Mouse (Mus musculus) common myeloid progenitor, adult 5-6 weeks (primary cell): Measurements from ENCODE around the gene Nkain1. TPM values are rescaled to one million over a fixed set of nuclear protein-coding genes. Genes with fewer than 3 reads are reported as not detected.

Source experiments
- ATAC-seq: replicated peaks from 2 replicates; pipeline ENCODE4 v1.8.0; 2016; ENCODE audit warnings: low read depth, mild to moderate bottlenecking, moderate TSS enrichment, inconsistent platforms; ENCODE audit not compliant: poor library complexity, severe bottlenecking
- total RNA-seq: library from RNA; stranded (forward); fragments of 200-1000, 187-1606 nt; gene quantifications from 2 replicates; pipeline ENCODE4 v1.2.3, GENCODE M21; 2017

Nkain1 gene
- total RNA-seq: 1.6 TPM in 1 of 2 replicates, not detected in the other

GRCm38 (mm10) chr4:130574048-130574413, at the start of gene Nkain1:
Gene Nkain1 (minus strand): TSS chr4:130574173.
- no peak for ATAC-seq

- no peak for ATAC-seq
These were observed 4.8 kb upstream of the Nkain1 start for GRCm38 (mm10) chr4:130578734-130579274.

- ATAC-seq: no peak
These were observed 3.1 kb upstream of the Nkain1 start for GRCm38 (mm10) chr4:130577081-130577480.

- ATAC-seq: no peak
These were observed 2.4 kb upstream of the Nkain1 start for GRCm38 (mm10) chr4:130576247-130576931.

GRCm38 (mm10) chr4:130575533-130575932, 1.6 kb upstream of the Nkain1 start:
- no peak for ATAC-seq

GRCm38 (mm10) chr4:130574861-130575460, 988 bp upstream of the Nkain1 start:
- ATAC-seq: no peak

GRCm38 (mm10) chr4:130573351-130574047, 474 bp downstream of the Nkain1 start:
- ATAC-seq: no peak

GRCm38 (mm10) chr4:130573012-130573350, 992 bp downstream of the Nkain1 start:
- no peak for ATAC-seq

- ATAC-seq: no peak
These were observed 1.4 kb downstream of the Nkain1 start for GRCm38 (mm10) chr4:130572545-130572944.

GRCm38 (mm10) chr4:130570941-130571720, 2.8 kb downstream of the Nkain1 start:
- no peak for ATAC-seq

- no peak for ATAC-seq
These were observed 5.7 kb downstream of the Nkain1 start for GRCm38 (mm10) chr4:130568043-130568978.

- ATAC-seq: no peak
These were observed 10.2 kb downstream of the Nkain1 start for GRCm38 (mm10) chr4:130563820-130564219.

GRCm38 (mm10) chr4:130563260-130563756, 10.7 kb downstream of the Nkain1 start:
- ATAC-seq: no peak

GRCm38 (mm10) chr4:130560576-130561310, 13.2 kb downstream of the Nkain1 start:
- no peak for ATAC-seq

GRCm38 (mm10) chr4:130559220-130559619, 14.8 kb downstream of the Nkain1 start:
- no peak for ATAC-seq

GRCm38 (mm10) chr4:130557852-130558251, 16.1 kb downstream of the Nkain1 start:
- ATAC-seq: no peak

GRCm38 (mm10) chr4:130556992-130557391, 17.0 kb downstream of the Nkain1 start:
- ATAC-seq: no peak

GRCm38 (mm10) chr4:130556224-130556623, 17.7 kb downstream of the Nkain1 start:
- no peak for ATAC-seq

- no peak for ATAC-seq
These were observed 20.9 kb downstream of the Nkain1 start for GRCm38 (mm10) chr4:130553121-130553448.
